ENCODE assay signal across 9 mouse cellular contexts in the genomic region with DNA sequence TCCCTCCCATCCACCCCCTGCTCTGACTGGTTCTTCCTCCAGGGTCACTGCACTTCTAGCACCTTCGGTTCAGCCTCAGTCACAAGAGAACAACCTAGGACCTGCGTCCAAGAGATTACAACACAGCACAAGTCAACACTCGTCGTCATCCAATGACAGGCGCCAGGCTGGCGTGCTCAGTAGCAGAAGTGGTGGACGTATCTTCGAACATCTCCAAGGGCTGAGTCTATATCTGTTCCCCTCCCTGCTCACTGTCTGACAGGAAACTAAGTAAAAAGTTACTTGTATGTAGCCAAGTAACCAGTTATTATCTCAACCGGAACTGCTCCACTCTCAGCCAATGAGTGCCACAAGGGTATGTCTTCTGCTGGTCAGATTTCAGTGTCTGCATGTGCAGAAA. TPM values are rescaled to one million over a fixed set of nuclear protein-coding genes. Genes with fewer than 3 reads are reported as not detected.
DNase-seq lines count a peak whose midpoint lies in the region; ATAC-seq and TF ChIP-seq lines count a peak whose summit lies in the region.
"Had no signal": no experiment of that assay in that cellular context is flagged by ENCODE, and none has a peak within 500 bp of the region (broad histone marks: within the 10 kb centered on the region; RNA-seq: fewer than 3 reads in every experiment).

No protein-coding gene starts in this region.

- TF ChIP-seq POLR2A in thymus, adult 2 months (IDR thresholded peaks at IDR 0.05; ENCODE audit: control insufficient read depth, extremely low read depth, insufficient read depth, low read length, poor library complexity): no peak

- TF ChIP-seq CTCF in thymus, adult 2 months (IDR thresholded peaks at IDR 0.05; ENCODE audit: borderline replicate concordance, control insufficient read depth, extremely low read depth, insufficient read depth, low read length, poor library complexity): no peak
- TF ChIP-seq CTCF in liver, embryonic 14.5 days (IDR thresholded peaks at IDR 0.05; ENCODE audit: low read depth): peak; percentile 48

- H3K9ac ChIP-seq in liver, embryonic 14.5 days (replicated peaks): peak overlapping the region; percentile 65
- no peak overlapping the region for H3K9ac ChIP-seq in stomach, embryonic 15.5 days

- H3K9me3 ChIP-seq in liver, embryonic 14.5 days (ENCODE audit: control insufficient read depth, low read length): no peaks in the 10 kb centered on the region
- no peaks in the 10 kb centered on the region for H3K9me3 ChIP-seq in stomach, embryonic 15.5 days

- H3K27ac ChIP-seq in thymus, adult 2 months (ENCODE audit: control insufficient read depth, insufficient read depth, low read length): no peak overlapping the region
- peak overlapping the region; percentile 96 for H3K27ac ChIP-seq in liver, embryonic 14.5 days
- H3K27ac ChIP-seq in stomach, embryonic 15.5 days: no peak overlapping the region

- H3K36me3 ChIP-seq in thymus, adult 2 months (ENCODE audit: control insufficient read depth, insufficient read depth, low read length): no peaks in the 10 kb centered on the region
- peaks cover 36% of the 10 kb centered on the region for H3K36me3 ChIP-seq in liver, embryonic 14.5 days (replicated peaks; ENCODE audit: control insufficient read depth, insufficient read depth, low read depth)
- no peaks in the 10 kb centered on the region for H3K36me3 ChIP-seq in stomach, embryonic 15.5 days

- TF ChIP-seq EP300 in liver, embryonic 14.5 days (IDR thresholded peaks at IDR 0.05; ENCODE audit: low read depth): peak; percentile 97

- DNase-seq in thymus, postnatal 0 days (ENCODE audit: low spot score): peak; percentile 22
- DNase-seq in thymus, adult 2 months: no peak
- peak; percentile 92 to 95 (median 95) for DNase-seq in liver, embryonic 14.5 days (ENCODE audit: low read depth in 3 of 3, low spot score in 3 of 3)
- DNase-seq in Muller cell, postnatal 12 days (ENCODE audit: inconsistent ontology term): no peak
- DNase-seq in frontal cortex, postnatal 10 days (ENCODE audit: low spot score in 2 of 2): no peak
- no peak for DNase-seq in kidney, postnatal 4 days
- DNase-seq: kidney, adult 2 months had no signal

- peak; percentile 76 for ATAC-seq in granulocyte monocyte progenitor cell, adult 5-6 weeks (replicated peaks; ENCODE audit: poor library complexity, severe bottlenecking)
- ATAC-seq in liver, embryonic 14.5 days (ENCODE audit: insufficient read depth): peak; percentile 98
- ATAC-seq in stomach, embryonic 15.5 days (ENCODE audit: insufficient read depth, low FRiP score, low read depth): peak; percentile 97

- H3K4me3 ChIP-seq in thymus, adult 2 months (ENCODE audit: control insufficient read depth, insufficient read depth, low read length): no peak overlapping the region
- H3K4me3 ChIP-seq in liver, embryonic 14.5 days (ENCODE audit: insufficient read depth in 1 of 2, low read depth in 2 of 2, low read length in 2 of 2): peak overlapping the region in 1 of 2 experiments; percentile 36; a peak in 2 of 4 replicates
- H3K4me3 ChIP-seq in stomach, embryonic 15.5 days (replicated peaks): no peak overlapping the region

- WGBS in thymus, adult 2 months: 65% methylated on average over 9 of the region's 9 CpGs
- WGBS in liver, embryonic 14.5 days (ENCODE audit: insufficient replicate concordance): 5% methylated on average over 9 of the region's 9 CpGs
- 87% methylated on average over 9 of the region's 9 CpGs for WGBS in stomach, embryonic 15.5 days

- H3K4me2 ChIP-seq in liver, embryonic 14.5 days (ENCODE audit: low read depth): peak overlapping the region; percentile 75
- H3K4me2 ChIP-seq in stomach, embryonic 15.5 days: no peak overlapping the region

- H3K4me1 ChIP-seq in thymus, adult 2 months (replicated peaks; ENCODE audit: control insufficient read depth, insufficient read depth, low read length): peaks cover 9% of the 10 kb centered on the region
- H3K4me1 ChIP-seq in liver, embryonic 14.5 days (replicated peaks; ENCODE audit: control insufficient read depth in 2 of 2, insufficient read depth in 2 of 2, low read length in 1 of 2): peaks cover 60 to 63% of the 10 kb centered on the region in 2 experiments
- H3K4me1 ChIP-seq in stomach, embryonic 15.5 days: no peaks in the 10 kb centered on the region

- H3K27me3 ChIP-seq in thymus, adult 2 months (ENCODE audit: control insufficient read depth, insufficient read depth, low read length): no peaks in the 10 kb centered on the region
- no peaks in the 10 kb centered on the region for H3K27me3 ChIP-seq in liver, embryonic 14.5 days (ENCODE audit: control insufficient read depth, insufficient read depth, low read length)
- no peaks in the 10 kb centered on the region for H3K27me3 ChIP-seq in stomach, embryonic 15.5 days (replicated peaks)

RNA-seq across cellular contexts. Expression of gene Slc16a10, which starts 16.9 kb away (rescaled TPM):
- 26.5 and 31.2 TPM in 2 replicates for polyA plus RNA-seq in thymus, postnatal 0 days (2015; fragmentation: Nextera tagmentation; extraction: Ambion mirVana)
- 45.4 and 50.0 TPM in 2 replicates for polyA plus RNA-seq in thymus, adult 2 months (2012; rRNA removed)
- total RNA-seq in granulocyte monocyte progenitor cell, adult 5-6 weeks (2014; fragmentation: Nextera tagmentation): 30.2 and 37.9 TPM in 2 replicates
- total RNA-seq in granulocyte monocyte progenitor cell, adult 5-6 weeks (2017): 21.4 and 29.6 TPM in 2 replicates
- polyA plus RNA-seq in liver, embryonic 14.5 days (2012; rRNA removed): 32.8 and 33.8 TPM in 2 replicates
- 63.5 and 69.3 TPM in 2 replicates for polyA plus RNA-seq in liver, embryonic 14.5 days (2014; fragmentation: Nextera tagmentation; extraction: Ambion mirVana)
- 16.5 and 17.0 TPM in 2 replicates for polyA plus RNA-seq in stomach, embryonic 15.5 days (2015; fragmentation: Nextera tagmentation; extraction: Ambion mirVana)

Comparison
In these comparisons a context has a peak if more than half of its experiments do, and no peak if none do; other contexts are left out.
1. DNase-seq: peak in thymus, postnatal 0 days (single experiment) and liver, embryonic 14.5 days (3 of 3); none in thymus, adult 2 months (single experiment), Muller cell, postnatal 12 days (single experiment), frontal cortex, postnatal 10 days (0 of 2) and kidney, postnatal 4 days (0 of 2).
2. Peak in every context shown above with its lines, with median percentiles within 50 percentile points of each other: ATAC-seq.